Mouse (Mus musculus): Measurements from ENCODE around the gene Taar8a. TPM values are rescaled to one million over a fixed set of nuclear protein-coding genes. Genes with fewer than 3 reads are reported as not detected.

The Taar8a gene
- total RNA-seq, 2 experiments from 2014 or later, result not detected

Other genes with a start within 250 kb of the Taar8a start
- gene Vnn3, start 225.0 kb upstream of the Taar8a start, total RNA-seq (2021), result not detected
- gene Vnn1, start 181.8 kb upstream of the Taar8a start, total RNA-seq (2021), result 1 to 10 TPM; 1.5 to 2.1 TPM
- gene Taar1, start 156.1 kb upstream of the Taar8a start, total RNA-seq (2021), result not detected
- gene Taar2, start 137.9 kb upstream of the Taar8a start, total RNA-seq (2021), result not detected
- gene Taar3, start 126.9 kb upstream of the Taar8a start, total RNA-seq (2021), result not detected
- gene Taar4, start 116.0 kb upstream of the Taar8a start, total RNA-seq (2021), result not detected
- gene Taar5, start 105.8 kb upstream of the Taar8a start, total RNA-seq (2021), result not detected
- gene Taar6, start 90.9 kb upstream of the Taar8a start, total RNA-seq (2021), result not detected
- gene Taar7a, start 83.0 kb upstream of the Taar8a start, total RNA-seq (2021), result not detected
- gene Taar7b, start 76.6 kb upstream of the Taar8a start, total RNA-seq (2021), result not detected
- gene Taar7d, start 49.3 kb upstream of the Taar8a start, total RNA-seq (2021), result not detected
- gene Taar7e, start 38.9 kb upstream of the Taar8a start, total RNA-seq (2021), result not detected
- not detected for gene Taar7f, start 27.0 kb upstream of the Taar8a start, total RNA-seq (2021)
- not detected for gene Taar8b, start 15.8 kb downstream of the Taar8a start, total RNA-seq (2021)
- gene Taar8c, start 25.4 kb downstream of the Taar8a start, total RNA-seq (2021), result not detected
- gene Taar9, start 33.0 kb downstream of the Taar8a start, total RNA-seq (2021), result not detected
- 10 to 100 TPM; 44.9 to 54.6 TPM for gene Stx7, start 72.8 kb downstream of the Taar8a start, total RNA-seq (2021)
- gene Moxd1, start 147.0 kb downstream of the Taar8a start, total RNA-seq (2021), result 1 to 10 TPM in 1 of 2 experiments, under 1 TPM in 1; 0.92 to 1.5 TPM